Mouse (Mus musculus) limb, embryonic 12.5 days (tissue): ENCODE data around the gene Sucla2. TPM values are rescaled to one million over a fixed set of nuclear protein-coding genes. Genes with fewer than 3 reads are reported as not detected.

ENCODE experiments used
- ATAC-seq: fragments of 200-750 bp; cut with Nextera tagmentation; 2 replicates; pipeline ENCODE4 v1.8.0; 2017; ENCODE audit warnings: low read depth, moderate TSS enrichment; ENCODE audit not compliant: insufficient number of reproducible peaks, insufficient read depth, low FRiP score, low TSS enrichment
- H3K27ac ChIP-seq: fragments of 300-500 bp; sonication (generic); 2 replicates; pipeline ENCODE4 v1.5.1; 2016; ENCODE audit warnings: mild to moderate bottlenecking, moderate library complexity
- H3K27me3 ChIP-seq: fragments of 300-500 bp; sonication (generic); 2 replicates; pipeline ENCODE4 v1.6.1; 2016; ENCODE audit warnings: mild to moderate bottlenecking, moderate library complexity
- H3K36me3 ChIP-seq: fragments of 300-500 bp; sonication (generic); 2 replicates; pipeline ENCODE4 v1.6.1; 2016; ENCODE audit warnings: mild to moderate bottlenecking, moderate library complexity
- H3K4me1 ChIP-seq: fragments of 300-500 bp; sonication (generic); replicated peaks from 2 replicates; pipeline ENCODE4 v1.6.1; 2016
- H3K4me2 ChIP-seq: fragments of 300-500 bp; sonication (generic); 2 replicates; pipeline ENCODE4 v1.6.1; 2016; ENCODE audit warnings: mild to moderate bottlenecking, moderate library complexity
- H3K4me3 ChIP-seq: fragments of 300-500 bp; sonication (generic); replicated peaks from 2 replicates; pipeline ENCODE4 v1.5.1; 2016; ENCODE audit warnings: mild to moderate bottlenecking
- H3K9ac ChIP-seq: fragments of 300-500 bp; sonication (generic); replicated peaks from 2 replicates; pipeline ENCODE4 v1.6.1; 2016; ENCODE audit warnings: mild to moderate bottlenecking, moderate library complexity
- H3K9me3 ChIP-seq: fragments of 300-500 bp; sonication (generic); 2 replicates; pipeline ENCODE4 v1.6.1; 2016; ENCODE audit warnings: mild to moderate bottlenecking, moderate library complexity
- WGBS: fragments of 180-500 bp; shearing (Covaris S2); methylation state at CpG from one replicate; pipeline ENCODE4 v1.1.7; 2016; 5-methylcytosine and 5-hydroxymethylcytosine counted together
- polyA plus RNA-seq: library from polyadenylated mRNA; unstranded; fragments of >200 nt; fragmentation: Nextera tagmentation; extraction: Ambion mirVana; gene quantifications from 2 replicates; pipeline ENCODE4 v1.2.1, GENCODE M21; 2016

The Sucla2 gene
- polyA plus RNA-seq, 1 experiment from 2014 or later, result 96.4 TPM

DNA sequence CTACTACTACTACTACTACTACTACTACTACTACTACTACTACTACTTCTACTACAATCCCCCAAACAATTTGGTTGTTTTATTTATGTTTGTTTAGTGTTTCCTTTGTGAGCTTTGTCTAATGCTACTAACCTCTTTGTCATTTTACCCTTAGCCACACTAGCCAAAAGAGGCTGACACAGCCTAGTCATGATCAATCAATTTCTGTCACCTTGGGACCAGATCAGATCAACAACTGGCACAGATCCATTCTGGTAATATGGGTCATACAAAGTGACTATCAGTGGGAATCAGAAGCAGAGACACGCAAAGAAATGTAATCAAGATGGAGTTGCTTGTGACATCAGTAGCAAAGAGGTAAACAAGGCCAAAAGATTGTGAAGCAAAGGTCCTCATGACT lies 97.9 kb downstream of the Sucla2 start:
- Histone ChIP-seq H3K27me3 (no peaks in the 10 kb centered on the region), H3K4me3 (no peak overlapping the region), H3K4me1 (no peaks in the 10 kb centered on the region), H3K27ac (no peak overlapping the region), H3K9me3 (no peaks in the 10 kb centered on the region), H3K36me3 (no peaks in the 10 kb centered on the region), H3K9ac (no peak overlapping the region), H3K4me2 (no peak overlapping the region)
- WGBS, result 92% methylated on average over 1 of the region's 1 CpGs
- ATAC-seq, result no peak

GRCm38 (mm10) chr14:73625469-73625868 lies 100.3 kb downstream of the Sucla2 start:
- H3K36me3 ChIP-seq, result no peaks in the 10 kb centered on the region
- H3K9ac ChIP-seq, result no peak overlapping the region
- no peak overlapping the region for H3K4me3 ChIP-seq
- WGBS, result 75% methylated on average over 3 of the region's 3 CpGs
- H3K4me1 ChIP-seq, result no peaks in the 10 kb centered on the region
- H3K27me3 ChIP-seq, result no peaks in the 10 kb centered on the region
- H3K9me3 ChIP-seq, result no peaks in the 10 kb centered on the region
- ATAC-seq, result no peak
- H3K27ac ChIP-seq, result no peak overlapping the region
- H3K4me2 ChIP-seq, result no peak overlapping the region

DNA sequence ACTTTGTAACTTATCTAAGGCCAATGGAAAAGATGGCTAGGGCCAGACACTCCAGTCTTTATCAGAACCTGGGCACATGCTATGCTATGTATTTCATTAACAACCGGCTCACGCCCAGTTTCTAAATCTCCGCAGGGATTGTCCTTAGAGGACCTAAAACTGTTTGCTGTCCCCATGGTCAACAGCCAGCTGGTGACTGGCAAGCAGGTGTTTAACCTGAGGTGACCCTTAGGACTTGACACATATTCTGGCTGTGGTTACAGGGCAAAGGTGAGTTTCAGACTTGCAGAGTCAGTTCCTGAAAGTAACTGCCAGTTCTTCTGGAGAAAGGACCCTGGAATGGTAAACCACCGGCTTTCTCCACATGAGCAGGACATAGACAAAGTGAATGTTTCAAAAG lies 106.4 kb downstream of the Sucla2 start:
- no peaks in the 10 kb centered on the region for H3K36me3 ChIP-seq
- no peaks in the 10 kb centered on the region for H3K9me3 ChIP-seq
- no peaks in the 10 kb centered on the region for H3K4me1 ChIP-seq
- WGBS, result 92% methylated on average over 4 of the region's 4 CpGs
- no peak overlapping the region for H3K27ac ChIP-seq
- no peak overlapping the region for H3K9ac ChIP-seq
- no peaks in the 10 kb centered on the region for H3K27me3 ChIP-seq
- no peak overlapping the region for H3K4me3 ChIP-seq
- no peak overlapping the region for H3K4me2 ChIP-seq
- ATAC-seq, result no peak

DNA sequence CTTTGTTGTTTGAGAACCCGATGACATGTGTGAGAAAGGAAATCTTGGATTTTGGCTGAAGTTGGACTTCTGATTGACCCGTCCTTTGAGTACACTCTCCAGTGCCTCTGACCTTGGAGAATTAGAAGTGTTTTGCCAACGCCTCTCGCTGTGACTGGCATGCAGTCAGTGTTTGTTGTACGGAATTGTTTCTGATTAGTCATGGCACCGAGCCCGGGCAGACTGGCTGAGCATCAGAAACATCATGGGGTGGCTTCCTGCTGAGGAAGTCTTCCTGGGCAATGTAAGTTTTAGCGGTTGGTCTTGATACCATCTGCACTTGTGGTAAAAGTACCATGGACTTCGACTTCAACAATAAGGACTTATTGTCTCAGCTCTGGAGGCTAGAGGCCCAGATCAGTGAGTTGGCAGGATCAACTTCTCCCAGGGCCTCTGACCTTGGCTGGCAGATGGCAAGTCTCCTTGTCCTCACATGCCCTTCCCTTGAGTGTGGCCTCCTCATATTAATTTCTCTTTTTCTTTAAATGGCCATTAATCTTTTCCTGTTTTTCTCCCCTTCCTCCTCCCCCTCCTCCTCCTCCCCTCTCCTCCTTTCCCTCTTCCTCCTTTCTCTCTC lies 107.6 kb downstream of the Sucla2 start:
- no peaks in the 10 kb centered on the region for H3K27me3 ChIP-seq
- no peaks in the 10 kb centered on the region for H3K9me3 ChIP-seq
- 87% methylated on average over 9 of the region's 9 CpGs for whole genome bisulfite sequencing
- H3K4me3 ChIP-seq, result no peak overlapping the region
- H3K4me2 ChIP-seq, result no peak overlapping the region
- H3K4me1 ChIP-seq, result no peaks in the 10 kb centered on the region
- ATAC-seq, result no peak
- H3K27ac ChIP-seq, result no peak overlapping the region
- no peaks in the 10 kb centered on the region for H3K36me3 ChIP-seq
- H3K9ac ChIP-seq, result no peak overlapping the region

- 89% methylated on average over 3 of the region's 3 CpGs for WGBS
- no peak for ATAC-seq
- Histone ChIP-seq H3K4me3 (no peak overlapping the region), H3K4me1 (no peaks in the 10 kb centered on the region), H3K27ac (no peak overlapping the region), H3K9me3 (no peaks in the 10 kb centered on the region), H3K9ac (no peak overlapping the region), H3K36me3 (no peaks in the 10 kb centered on the region), H3K4me2 (no peak overlapping the region), H3K27me3 (no peaks in the 10 kb centered on the region)
Observed at GRCm38 (mm10) chr14:73634356-73634755, 109.2 kb downstream of the Sucla2 start.

DNA sequence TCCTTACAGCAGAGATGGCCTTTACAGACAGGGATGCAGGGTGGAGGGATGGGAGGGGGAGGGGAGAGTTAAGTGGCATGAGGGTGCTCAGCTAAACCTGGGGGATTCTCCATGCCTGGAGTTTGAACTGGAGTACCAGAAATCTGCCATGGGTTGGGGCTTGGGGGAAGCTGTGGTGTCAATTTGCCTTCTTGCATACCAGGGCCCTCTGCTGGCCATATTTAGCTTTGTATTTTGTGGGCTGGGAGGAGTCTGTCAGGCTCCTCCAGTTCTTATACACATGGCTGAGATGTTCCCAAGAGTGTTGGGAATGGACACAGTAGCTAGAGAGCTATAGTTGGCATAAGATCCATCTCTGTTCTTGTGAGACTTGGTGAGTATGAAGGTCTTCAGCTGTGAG lies 112.3 kb downstream of the Sucla2 start:
- Histone ChIP-seq H3K9me3 (no peaks in the 10 kb centered on the region), H3K27ac (no peak overlapping the region), H3K4me1 (no peaks in the 10 kb centered on the region), H3K9ac (no peak overlapping the region), H3K36me3 (no peaks in the 10 kb centered on the region), H3K4me3 (no peak overlapping the region), H3K27me3 (no peaks in the 10 kb centered on the region), H3K4me2 (no peak overlapping the region)
- no peak for ATAC-seq

Other genes with a start within 250 kb of the Sucla2 start
- 18.8 and 22.2 TPM in 2 replicates for gene Rb1, start 199.5 kb upstream of the Sucla2 start, polyA plus RNA-seq
- 460 and 473 TPM in 2 replicates for gene Itm2b, start 140.0 kb upstream of the Sucla2 start, polyA plus RNA-seq
- 105 and 107 TPM in 2 replicates for gene Med4, start 15.3 kb upstream of the Sucla2 start, polyA plus RNA-seq
- gene Nudt15, start 22.9 kb downstream of the Sucla2 start, polyA plus RNA-seq, result 6.4 and 6.8 TPM in 2 replicates
- not detected in 2 replicates for gene Gm21750, start 135.9 kb downstream of the Sucla2 start, polyA plus RNA-seq